Mouse (Mus musculus) erythroblast, embryonic 14.5 days (primary cell): Measurements from ENCODE around the gene Igf2bp2.

Experiments
- GATA1 ChIP-seq: IDR thresholded peaks from 2 replicates; pipeline ENCODE4 v1.6.1; 2012; ENCODE audit warnings: low read length, inconsistent platforms, mixed read lengths
- TAL1 ChIP-seq: IDR thresholded peaks from 3 replicates; pipeline ENCODE4 v1.6.1; 2012; ENCODE audit warnings: low read length, inconsistent platforms, mixed read lengths

GRCm38 (mm10) chr16:22080125-22080710, 82.9 kb downstream of the Igf2bp2 start:
- TF ChIP-seq GATA1 (no peak), TAL1 (no peak)
